Mouse (Mus musculus) embryonic facial prominence, embryonic 10.5 days (tissue): ENCODE measurements around the gene Gpr158. TPM values are rescaled to one million over a fixed set of nuclear protein-coding genes. Genes with fewer than 3 reads are reported as not detected.
"Not testable (repeated sequence)": the region's sequence is repeated elsewhere in the genome, so short reads cannot be mapped to it uniquely, and the experiment has no call there.

Source experiments
- DNase-seq: peaks from one replicate; pipeline ENCODE4 v3.0.0-alpha.2; 2017; ENCODE audit warnings: low spot score
- H3K27ac ChIP-seq: fragments of 300-500 bp; sonication (generic); replicated peaks from 2 replicates; pipeline ENCODE4 v1.5.1; 2016; ENCODE audit warnings: mild to moderate bottlenecking
- H3K27me3 ChIP-seq: fragments of 300-500 bp; sonication (generic); replicated peaks from 2 replicates; pipeline ENCODE4 v1.6.1; 2016; ENCODE audit warnings: low read depth, mild to moderate bottlenecking; ENCODE audit not compliant: poor library complexity, severe bottlenecking
- H3K36me3 ChIP-seq: fragments of 300-500 bp; sonication (generic); replicated peaks from 2 replicates; pipeline ENCODE4 v1.6.1; 2016; ENCODE audit warnings: mild to moderate bottlenecking, moderate library complexity
- H3K4me1 ChIP-seq: fragments of 300-500 bp; sonication (generic); 2 replicates; pipeline ENCODE4 v1.6.1; 2016
- H3K4me3 ChIP-seq: fragments of 300-500 bp; sonication (generic); 2 replicates; pipeline ENCODE4 v1.5.1; 2016; ENCODE audit warnings: mild to moderate bottlenecking, moderate library complexity
- H3K9me3 ChIP-seq: fragments of 300-500 bp; sonication (generic); 2 replicates; pipeline ENCODE4 v1.6.1; 2016; ENCODE audit warnings: mild to moderate bottlenecking
- WGBS: fragments of 180-500 bp; shearing (Covaris S2); methylation state at CpG from one replicate; pipeline ENCODE4 v1.1.7; 2016; 5-methylcytosine and 5-hydroxymethylcytosine counted together
- polyA plus RNA-seq: library from polyadenylated mRNA; unstranded; fragments of >200 nt; fragmentation: Nextera tagmentation; extraction: Ambion mirVana; gene quantifications from 2 replicates; pipeline ENCODE4 v1.2.1, GENCODE M21; 2016

The Gpr158 gene
- polyA plus RNA-seq, 1 experiment from 2014 or later, result not detected

DNA sequence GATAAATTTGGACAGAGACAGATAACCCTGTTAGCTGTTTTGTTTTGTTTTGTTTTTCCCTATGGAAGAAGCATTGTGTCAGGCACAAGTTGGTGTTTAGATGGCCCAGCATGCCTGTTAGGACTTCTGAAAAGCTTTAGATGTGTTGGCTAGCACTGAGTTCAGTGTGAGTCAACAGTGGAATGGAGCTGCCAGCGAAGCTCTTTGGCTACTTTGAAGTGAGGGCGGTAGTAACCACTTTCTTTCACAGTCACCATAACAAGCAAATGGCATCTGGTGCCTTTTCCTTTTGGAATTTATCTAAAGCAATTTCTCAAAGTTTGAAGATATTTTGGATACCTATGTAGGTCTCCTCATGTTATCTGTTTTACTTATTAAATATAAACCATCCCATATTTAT, 62.9 kb downstream of the Gpr158 start:
- WGBS, result 83% methylated on average over 2 of the region's 2 CpGs
- no peak overlapping the region for H3K4me3 ChIP-seq
- H3K36me3 ChIP-seq, result no peaks in the 10 kb centered on the region
- H3K27me3 ChIP-seq, result no peaks in the 10 kb centered on the region
- H3K27ac ChIP-seq, result no peak overlapping the region
- no peaks in the 10 kb centered on the region for H3K9me3 ChIP-seq
- no peaks in the 10 kb centered on the region for H3K4me1 ChIP-seq
- no peak for DNase-seq

DNA sequence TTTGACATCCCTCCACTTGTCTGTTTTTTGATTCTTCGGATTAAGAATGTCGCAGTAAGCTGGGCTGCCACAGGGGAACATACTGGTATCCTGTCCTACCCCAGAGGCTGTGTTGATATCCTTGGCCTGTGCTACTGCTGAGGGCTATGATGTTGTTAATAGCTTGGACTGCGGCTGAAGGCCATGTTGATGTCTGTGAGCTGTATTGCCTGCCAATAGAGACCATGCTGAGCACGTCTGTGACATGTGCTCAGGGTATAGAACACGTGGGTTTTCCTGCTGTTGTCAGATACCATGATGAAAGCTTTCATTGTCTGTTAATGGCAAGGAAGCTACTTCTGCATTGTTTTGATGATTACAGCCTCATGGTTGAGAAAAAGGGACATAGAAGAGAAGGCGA, 63.8 kb downstream of the Gpr158 start:
- no peaks in the 10 kb centered on the region for H3K36me3 ChIP-seq
- H3K9me3 ChIP-seq, result no peaks in the 10 kb centered on the region
- no peaks in the 10 kb centered on the region for H3K4me1 ChIP-seq
- no peak for DNase-seq
- H3K27me3 ChIP-seq, result no peaks in the 10 kb centered on the region
- no peak overlapping the region for H3K4me3 ChIP-seq
- WGBS, result 76% methylated on average over 6 of the region's 6 CpGs
- no peak overlapping the region for H3K27ac ChIP-seq

DNA sequence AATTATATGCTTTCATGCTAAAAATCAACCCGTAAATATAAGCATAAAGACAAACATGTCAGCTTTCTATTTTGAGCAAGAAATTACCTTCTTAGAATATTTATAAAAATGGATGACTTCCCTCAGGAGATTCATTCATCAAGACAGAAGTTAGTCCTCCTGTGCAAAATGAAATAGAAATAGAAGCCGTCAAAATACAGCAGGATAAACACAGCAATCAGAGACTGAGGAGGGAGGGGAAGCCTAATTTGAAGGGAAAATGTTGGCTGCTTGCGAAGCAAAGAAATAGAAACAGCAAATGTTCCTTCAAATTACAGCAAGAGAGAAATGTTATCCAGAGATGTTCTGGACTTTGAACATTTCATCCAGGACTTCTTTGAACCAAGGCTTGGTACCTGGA, 72.3 kb downstream of the Gpr158 start:
- DNase-seq, result no peak
- WGBS, result 86% methylated on average over 3 of the region's 3 CpGs
- H3K4me1 ChIP-seq, result no peaks in the 10 kb centered on the region
- H3K36me3 ChIP-seq, result no peaks in the 10 kb centered on the region
- H3K27me3 ChIP-seq, result no peaks in the 10 kb centered on the region
- H3K4me3 ChIP-seq, result no peak overlapping the region
- no peak overlapping the region for H3K27ac ChIP-seq
- no peaks in the 10 kb centered on the region for H3K9me3 ChIP-seq

DNA sequence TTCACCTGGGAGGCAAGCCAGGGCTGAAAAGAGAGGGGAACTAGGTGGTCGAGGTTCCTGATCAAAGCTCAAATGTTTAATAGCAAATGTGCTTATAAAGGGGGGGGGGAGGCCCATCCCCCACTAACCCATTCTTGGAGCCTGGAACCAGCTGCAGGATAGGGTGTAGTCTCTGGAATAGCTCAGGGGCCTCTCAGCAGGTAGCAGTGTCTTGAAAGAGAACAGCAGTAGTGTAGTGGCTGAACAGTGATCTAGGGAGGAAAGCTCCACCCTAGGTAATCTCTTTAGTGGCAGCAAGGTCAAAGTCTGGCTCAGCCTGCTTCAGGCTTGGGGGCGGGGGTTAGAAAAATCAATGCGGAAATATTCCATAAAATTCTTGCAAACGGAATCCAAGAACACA, 93.3 kb downstream of the Gpr158 start:
- not testable (repeated sequence) for H3K36me3 ChIP-seq, DNase-seq, H3K4me3 ChIP-seq, H3K9me3 ChIP-seq, H3K4me1 ChIP-seq, H3K27ac ChIP-seq, H3K27me3 ChIP-seq
- WGBS, result 89% methylated on average over 4 of the region's 4 CpGs

DNA sequence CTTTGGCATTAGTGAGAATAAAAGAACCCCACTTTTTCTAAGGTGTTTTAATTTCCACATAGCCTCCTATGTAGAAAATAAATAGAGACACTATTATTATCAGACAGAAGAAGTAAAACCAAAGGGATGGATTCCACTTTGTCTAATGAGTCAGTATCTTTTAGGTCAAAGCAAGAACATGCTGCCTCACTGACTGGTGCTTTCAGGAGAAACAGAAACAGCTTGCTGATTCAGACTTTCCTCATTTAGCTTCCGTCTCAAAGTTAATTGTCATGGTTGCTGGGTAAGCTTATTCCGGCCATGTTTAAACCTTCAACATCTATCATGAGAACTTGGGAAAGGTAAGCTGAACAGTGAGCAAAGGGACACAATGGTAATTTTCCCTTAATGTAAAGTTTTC, 107.6 kb downstream of the Gpr158 start:
- no peaks in the 10 kb centered on the region for H3K36me3 ChIP-seq
- H3K4me1 ChIP-seq, result no peaks in the 10 kb centered on the region
- DNase-seq, result no peak
- 90% methylated on average over 2 of the region's 2 CpGs for WGBS
- H3K27ac ChIP-seq, result no peak overlapping the region
- no peaks in the 10 kb centered on the region for H3K9me3 ChIP-seq
- H3K4me3 ChIP-seq, result no peak overlapping the region
- no peaks in the 10 kb centered on the region for H3K27me3 ChIP-seq

DNA sequence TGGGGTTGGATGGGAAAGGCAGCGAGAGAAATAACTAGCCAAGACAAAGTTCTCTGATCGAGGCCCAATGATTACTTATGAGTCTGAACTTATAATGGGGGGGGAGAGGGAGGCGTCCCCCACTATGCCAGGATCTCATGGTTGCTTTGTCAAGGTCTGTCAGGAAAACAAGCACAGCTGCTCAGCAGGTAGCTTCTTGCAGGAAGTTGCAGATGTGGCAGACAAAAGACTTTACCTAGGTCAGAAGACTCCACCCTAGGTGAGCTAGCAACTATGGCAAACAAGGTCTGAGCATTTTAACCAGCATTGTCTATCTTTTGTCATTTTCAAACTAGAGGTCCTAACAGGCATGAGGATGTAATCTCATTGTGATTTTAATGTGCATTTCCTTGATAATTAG, 129.5 kb downstream of the Gpr158 start:
- no peaks in the 10 kb centered on the region for H3K27me3 ChIP-seq
- no peak for DNase-seq
- H3K4me3 ChIP-seq, result no peak overlapping the region
- no peaks in the 10 kb centered on the region for H3K4me1 ChIP-seq
- no peaks in the 10 kb centered on the region for H3K9me3 ChIP-seq
- WGBS, result 72% methylated on average over 3 of the region's 3 CpGs
- H3K27ac ChIP-seq, result no peak overlapping the region
- H3K36me3 ChIP-seq, result no peaks in the 10 kb centered on the region

DNA sequence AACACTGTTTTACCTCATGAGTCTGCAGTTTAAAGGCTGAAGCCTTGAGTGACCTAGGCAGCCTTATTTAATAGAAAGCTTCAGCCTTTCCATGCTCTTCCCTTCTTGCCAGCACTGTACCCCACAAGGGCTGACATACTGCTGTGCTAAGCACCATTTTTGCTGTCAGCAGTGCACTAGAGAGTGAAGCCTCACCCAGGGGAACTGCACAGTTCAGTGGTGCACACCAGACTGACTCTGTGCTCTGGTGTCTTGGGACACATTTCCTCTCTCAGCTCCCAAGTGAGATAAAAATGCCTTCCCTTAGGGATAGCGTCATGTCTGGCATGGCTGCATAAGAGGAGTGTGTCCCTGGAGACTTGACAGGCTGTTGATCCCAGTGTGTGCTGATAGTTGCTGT, 130.6 kb downstream of the Gpr158 start:
- Histone ChIP-seq H3K27me3 (no peaks in the 10 kb centered on the region), H3K27ac (no peak overlapping the region), H3K36me3 (no peaks in the 10 kb centered on the region), H3K9me3 (no peaks in the 10 kb centered on the region), H3K4me3 (no peak overlapping the region), H3K4me1 (no peaks in the 10 kb centered on the region)
- no peak for DNase-seq
- WGBS, result 87% methylated on average over 1 of the region's 1 CpGs

DNA sequence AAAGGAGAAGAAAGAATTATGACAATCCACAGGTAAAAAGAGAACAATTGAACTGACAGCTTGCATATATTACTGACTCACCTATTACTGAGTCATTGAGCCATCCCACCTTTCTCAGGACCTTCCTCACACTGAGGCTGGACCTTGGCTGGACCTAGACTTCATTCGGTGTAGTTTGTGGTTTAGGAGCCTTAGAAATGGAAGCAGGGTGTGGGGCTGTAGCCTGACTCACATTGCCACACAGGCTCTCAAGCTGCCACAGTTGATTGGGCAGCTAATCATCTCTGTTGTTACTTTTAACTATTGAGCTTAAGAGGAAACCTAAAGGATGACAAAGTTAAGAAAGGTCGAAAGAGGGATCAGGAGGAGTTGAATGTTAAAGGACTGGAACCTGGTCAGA, 132.1 kb downstream of the Gpr158 start:
- H3K4me1 ChIP-seq, result no peaks in the 10 kb centered on the region
- H3K4me3 ChIP-seq, result no peak overlapping the region
- WGBS, result 81% methylated on average over 2 of the region's 2 CpGs
- H3K9me3 ChIP-seq, result no peaks in the 10 kb centered on the region
- no peaks in the 10 kb centered on the region for H3K27me3 ChIP-seq
- no peak for DNase-seq
- H3K27ac ChIP-seq, result no peak overlapping the region
- no peaks in the 10 kb centered on the region for H3K36me3 ChIP-seq

DNA sequence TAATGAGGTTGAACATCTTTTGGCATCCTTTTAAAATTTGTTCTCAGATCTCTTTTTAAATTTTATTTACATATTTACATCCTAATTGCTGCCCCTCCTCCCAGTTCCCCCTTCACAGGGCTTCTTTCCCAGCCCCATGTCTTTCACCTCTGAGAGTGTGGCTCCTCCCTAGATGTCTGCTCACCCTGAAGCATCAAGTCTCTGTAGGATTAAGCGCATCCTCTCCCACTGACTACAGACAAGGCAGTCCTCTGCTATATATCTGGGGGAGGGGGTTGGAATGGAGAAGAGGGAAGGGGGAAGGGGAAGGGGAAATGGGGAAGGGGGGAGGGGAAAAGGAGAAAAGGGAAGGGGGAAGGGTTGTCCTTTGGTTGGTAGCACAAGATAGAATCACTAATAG, 140.1 kb downstream of the Gpr158 start:
- Histone ChIP-seq H3K36me3 (no peaks in the 10 kb centered on the region), H3K9me3 (no peaks in the 10 kb centered on the region), H3K27ac (no peak overlapping the region), H3K4me1 (no peaks in the 10 kb centered on the region), H3K4me3 (no peak overlapping the region), H3K27me3 (no peaks in the 10 kb centered on the region)
- DNase-seq, result no peak
- WGBS, result 55% methylated on average over 1 of the region's 1 CpGs

DNA sequence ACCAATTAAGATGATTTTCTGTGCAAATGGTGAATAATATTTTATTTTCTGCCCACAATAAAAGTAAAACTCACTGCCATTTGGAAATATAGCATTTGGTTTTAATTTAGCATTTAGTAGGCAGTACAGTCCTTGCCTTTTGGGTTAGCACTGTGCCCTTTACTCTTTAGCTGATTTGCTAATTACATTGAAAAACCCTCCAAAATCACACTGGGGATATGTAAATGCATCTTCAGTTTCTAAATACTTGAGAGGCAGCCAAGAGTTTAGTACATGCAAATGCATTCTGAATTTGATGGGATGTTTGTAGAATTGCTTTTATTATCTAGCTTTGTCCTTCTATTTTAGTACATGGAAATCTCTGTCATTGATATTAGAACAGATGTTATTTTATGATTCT, 163.4 kb downstream of the Gpr158 start:
- Histone ChIP-seq H3K36me3 (no peaks in the 10 kb centered on the region), H3K4me3 (no peak overlapping the region), H3K4me1 (no peaks in the 10 kb centered on the region), H3K9me3 (no peaks in the 10 kb centered on the region), H3K27me3 (no peaks in the 10 kb centered on the region), H3K27ac (no peak overlapping the region)
- DNase-seq, result no peak

DNA sequence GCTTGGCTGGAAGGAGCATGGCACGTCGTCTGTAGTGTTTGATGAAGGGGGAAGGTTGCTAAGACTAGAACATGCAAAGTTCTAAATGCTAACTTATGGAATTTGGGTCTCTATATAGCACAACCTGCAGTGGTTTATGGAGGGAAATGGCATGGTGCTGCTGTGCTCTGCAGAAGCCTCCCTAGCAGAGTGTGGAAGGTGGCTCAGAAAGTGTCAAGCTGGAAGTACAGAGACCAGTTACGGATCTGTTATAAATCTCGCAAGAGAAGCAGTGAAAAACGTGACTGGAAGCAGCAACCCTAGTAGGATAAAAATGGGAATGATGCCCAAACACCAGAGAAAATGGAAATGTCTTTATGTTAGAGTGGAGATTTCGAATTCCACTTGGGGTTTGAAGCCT, 251.8 kb downstream of the Gpr158 start:
- WGBS, result 78% methylated on average over 6 of the region's 6 CpGs
- Histone ChIP-seq H3K27ac (no peak overlapping the region), H3K4me1 (no peaks in the 10 kb centered on the region), H3K36me3 (no peaks in the 10 kb centered on the region), H3K9me3 (no peaks in the 10 kb centered on the region), H3K4me3 (no peak overlapping the region), H3K27me3 (no peaks in the 10 kb centered on the region)
- no peak for DNase-seq

DNA sequence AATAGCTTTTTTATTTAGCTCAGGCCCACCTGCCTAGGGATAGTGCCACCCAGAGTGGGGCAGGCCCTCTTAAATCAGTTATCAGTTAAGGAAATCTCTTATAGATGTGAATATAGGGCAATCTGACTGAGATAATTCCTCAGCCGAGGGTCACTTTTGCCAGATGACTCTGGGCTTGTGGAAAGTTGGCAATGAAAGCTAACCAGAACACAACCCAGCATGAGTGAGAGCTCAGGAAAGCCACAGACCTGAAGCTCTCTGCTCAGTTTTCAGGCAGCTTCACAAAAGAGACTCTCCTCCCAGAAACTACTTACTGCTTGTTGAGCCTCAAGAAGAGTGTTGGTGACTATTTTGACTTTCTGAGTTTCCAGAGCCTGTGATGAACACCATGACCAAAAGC, 264.8 kb downstream of the Gpr158 start:
- H3K9me3 ChIP-seq, result no peaks in the 10 kb centered on the region
- no peaks in the 10 kb centered on the region for H3K4me1 ChIP-seq
- H3K4me3 ChIP-seq, result no peak overlapping the region
- 90% methylated on average over 1 of the region's 1 CpGs for WGBS
- no peak for DNase-seq
- no peak overlapping the region for H3K27ac ChIP-seq
- no peaks in the 10 kb centered on the region for H3K36me3 ChIP-seq
- H3K27me3 ChIP-seq, result no peaks in the 10 kb centered on the region

DNA sequence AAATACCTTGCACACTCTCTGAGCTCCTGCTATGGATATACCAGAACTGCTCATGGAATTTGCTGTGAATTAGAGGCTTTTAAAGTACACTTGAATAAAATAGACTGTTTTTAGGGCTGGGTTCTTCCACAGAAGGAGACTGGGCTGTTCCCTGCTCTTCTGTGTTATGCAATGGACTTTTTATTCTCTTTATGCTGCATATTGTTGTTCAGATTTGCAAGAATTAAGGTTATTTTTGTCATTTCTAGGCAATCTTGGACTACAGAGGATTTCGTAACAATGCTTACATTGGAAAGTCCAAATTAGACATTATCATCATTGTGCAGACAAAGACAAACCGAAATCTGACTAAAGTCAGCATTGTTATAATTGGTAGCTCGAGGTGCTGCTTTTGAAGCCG, 298.4 kb downstream of the Gpr158 start:
- H3K4me3 ChIP-seq, result no peak overlapping the region
- no peaks in the 10 kb centered on the region for H3K27me3 ChIP-seq
- no peaks in the 10 kb centered on the region for H3K4me1 ChIP-seq
- no peaks in the 10 kb centered on the region for H3K9me3 ChIP-seq
- DNase-seq, result no peak
- no peaks in the 10 kb centered on the region for H3K36me3 ChIP-seq
- WGBS, result 86% methylated on average over 4 of the region's 4 CpGs
- no peak overlapping the region for H3K27ac ChIP-seq

DNA sequence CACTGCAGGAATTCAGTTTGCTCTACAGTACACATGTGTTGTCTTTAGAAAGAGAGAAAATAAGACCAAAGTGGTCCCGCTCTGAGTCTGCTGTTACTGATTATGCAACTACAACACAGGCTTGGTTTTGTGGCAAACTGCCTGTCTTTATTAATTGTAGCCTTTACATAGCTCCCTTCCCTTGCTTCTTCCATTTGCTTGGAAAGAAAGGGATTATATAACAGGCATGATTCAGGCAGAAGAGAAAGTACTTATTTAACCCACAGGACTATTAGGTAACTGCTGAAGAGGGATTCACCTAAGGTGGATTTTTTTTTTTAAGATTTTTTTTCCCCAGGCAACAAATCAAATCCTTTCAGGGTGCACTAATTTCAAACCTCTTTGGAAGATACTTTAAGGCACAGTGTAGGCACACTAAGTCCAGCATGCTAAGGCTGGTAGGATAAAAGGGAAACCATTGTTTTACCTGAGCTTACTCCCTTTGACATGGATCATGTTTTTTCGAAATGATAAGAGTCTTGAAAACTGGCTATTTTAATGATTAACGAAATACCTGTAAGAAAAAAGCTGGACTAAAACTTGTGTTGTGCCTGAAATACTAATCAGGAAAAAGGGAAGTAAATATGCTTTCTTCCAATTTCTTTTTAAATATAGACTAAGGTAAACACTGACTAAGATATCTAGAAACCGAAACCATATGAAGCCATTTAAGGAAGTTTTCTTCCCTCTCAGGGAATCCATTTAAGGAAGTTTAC, 308.9 kb downstream of the Gpr158 start:
- Histone ChIP-seq H3K36me3 (no peaks in the 10 kb centered on the region), H3K4me1 (no peaks in the 10 kb centered on the region), H3K27ac (no peak overlapping the region), H3K27me3 (no peaks in the 10 kb centered on the region), H3K9me3 (no peaks in the 10 kb centered on the region), H3K4me3 (no peak overlapping the region)
- no peak for DNase-seq
- WGBS, result 88% methylated on average over 4 of the region's 4 CpGs
